Mouse (Mus musculus): Measurements from ENCODE around the gene Olfr686.

- TF ChIP-seq POLR2A (IDR thresholded peaks at IDR 0.05; ENCODE audit: control insufficient read depth, low read depth, low read length) = no peak
- TF ChIP-seq CTCF (IDR thresholded peaks at IDR 0.05; ENCODE audit: control insufficient read depth, insufficient read depth, insufficient replicate concordance, low read depth, low read length) = no peak
These were observed 19.4 kb upstream of the Olfr686 start for GRCm38 (mm10) chr7:105226703-105227102.

Data from testis, adult 2 months (tissue).